ENCODE assay signal across 8 mouse cellular contexts in genomic region chr14:103098213-103098586, GRCm38 (mm10). TPM values are rescaled to one million over a fixed set of nuclear protein-coding genes. Genes with fewer than 3 reads are reported as not detected.
DNase-seq lines count a peak whose midpoint lies in the region; ATAC-seq and TF ChIP-seq lines count a peak whose summit lies in the region.

No protein-coding gene starts in this region.

- H3K27ac ChIP-seq in kidney, postnatal 0 days: peak overlapping the region; percentile 100
- H3K27ac ChIP-seq in brown adipose tissue, adult 24 weeks (replicated peaks; ENCODE audit: low read depth, low read length): peak overlapping the region; percentile 84
- 0 out of 2 replicates have a peak overlapping the region, but pooled peaks have one; percentile 99 for H3K27ac ChIP-seq in hindbrain, postnatal 0 days

- TF ChIP-seq CTCF in kidney, postnatal 0 days (IDR thresholded peaks at IDR 0.05; ENCODE audit: low read depth): no peak
- TF ChIP-seq CTCF in hindbrain, postnatal 0 days (IDR thresholded peaks at IDR 0.05; ENCODE audit: low read depth): no peak

- H3K9me3 ChIP-seq in kidney, postnatal 0 days (replicated peaks; ENCODE audit: low read length): no peaks in the 10 kb centered on the region
- H3K9me3 ChIP-seq in hindbrain, postnatal 0 days (ENCODE audit: low read length): no peaks in the 10 kb centered on the region

- no peaks in the 10 kb centered on the region for H3K27me3 ChIP-seq in kidney, postnatal 0 days (ENCODE audit: insufficient read depth, low read length)
- no peaks in the 10 kb centered on the region for H3K27me3 ChIP-seq in hindbrain, postnatal 0 days (ENCODE audit: insufficient read depth, low read length)
- no peaks in the 10 kb centered on the region for H3K27me3 ChIP-seq in myocyte (ENCODE audit: control insufficient read depth, insufficient read depth, insufficient read length)

- peaks cover 5% of the 10 kb centered on the region for H3K36me3 ChIP-seq in kidney, postnatal 0 days (ENCODE audit: insufficient read depth, low read length)
- 0 out of 2 replicates have a peak, but pooled peaks cover 6% of the 10 kb centered on the region for H3K36me3 ChIP-seq in hindbrain, postnatal 0 days (ENCODE audit: insufficient read depth, low read length)
- no peaks in the 10 kb centered on the region for H3K36me3 ChIP-seq in myocyte (ENCODE audit: control insufficient read depth, insufficient read depth)

- peak overlapping the region; percentile 94 for H3ac ChIP-seq in myocyte (ENCODE audit: control insufficient read depth, insufficient read length)

- H3K4me2 ChIP-seq in kidney, postnatal 0 days (ENCODE audit: low read length): peak overlapping the region; percentile 71
- H3K4me2 ChIP-seq in hindbrain, postnatal 0 days (ENCODE audit: low read depth, low read length): peak overlapping the region; percentile 74
- peak overlapping the region; percentile 76 for H3K4me2 ChIP-seq in myocyte (ENCODE audit: low read depth)

- TF ChIP-seq POLR2A in myocyte (IDR thresholded peaks at IDR 0.05; ENCODE audit: insufficient read length, low read depth): no peak

- H3K9ac ChIP-seq in kidney, postnatal 0 days (ENCODE audit: low read depth, low read length): peak overlapping the region; percentile 100
- peak overlapping the region; percentile 99 for H3K9ac ChIP-seq in hindbrain, postnatal 0 days (replicated peaks; ENCODE audit: low read length)

- WGBS in kidney, postnatal 0 days: under 1% methylated on average over 2 of the region's 2 CpGs
- under 1% methylated on average over 2 of the region's 2 CpGs for WGBS in hindbrain, postnatal 0 days

- ATAC-seq in kidney, postnatal 0 days (replicated peaks; ENCODE audit: low FRiP score, low read depth): no peak
- ATAC-seq in hindbrain, postnatal 0 days: no peak

- no peak for DNase-seq in kidney, postnatal 0 days (ENCODE audit: low spot score)
- no peak for DNase-seq in kidney, postnatal 25 days
- no peak for DNase-seq in hindbrain, postnatal 0 days (ENCODE audit: low spot score)
- no peak for DNase-seq in embryo, embryonic 11 days
- DNase-seq in gastrocnemius, postnatal 4 days (ENCODE audit: low spot score in 2 of 2): no peak
- no peak for DNase-seq in right cerebral cortex, postnatal 25 days

- peaks cover 3% of the 10 kb centered on the region; the same call in 1 of the 2 replicates for H3K4me1 ChIP-seq in kidney, postnatal 0 days (replicated peaks; ENCODE audit: insufficient read depth, low read length)
- H3K4me1 ChIP-seq in brown adipose tissue, adult 24 weeks (ENCODE audit: control insufficient read depth, insufficient read depth, insufficient read length, low read length): peaks cover 6% of the 10 kb centered on the region
- H3K4me1 ChIP-seq in hindbrain, postnatal 0 days (ENCODE audit: insufficient read depth, low read length): peaks cover 9% of the 10 kb centered on the region

- H3K4me3 ChIP-seq in kidney, postnatal 0 days (replicated peaks; ENCODE audit: low read depth, low read length): peak overlapping the region; percentile 96
- peak overlapping the region; percentile 100 for H3K4me3 ChIP-seq in brown adipose tissue, adult 24 weeks (ENCODE audit: insufficient read depth, low read depth, low read length)
- H3K4me3 ChIP-seq in hindbrain, postnatal 0 days (ENCODE audit: low read length): peak overlapping the region; percentile 83
- H3K4me3 ChIP-seq in myocyte: peak overlapping the region; percentile 42

- peaks cover 54% of the 10 kb centered on the region for H3K79me2 ChIP-seq in myocyte (ENCODE audit: control insufficient read depth, insufficient read depth)

TF ChIP-seq in myocyte, 11 proteins besides CTCF, POLR2A, EP300 and RAD21:
- TF ChIP-seq E2F4 (IDR thresholded peaks at IDR 0.05; ENCODE audit: insufficient read depth) (no peak), MAX (IDR thresholded peaks at IDR 0.05; ENCODE audit: low read depth) (no peak), TCF3 (IDR thresholded peaks at IDR 0.05; ENCODE audit: insufficient read length, low read depth) (no peak), CEBPB (IDR thresholded peaks at IDR 0.05; ENCODE audit: insufficient read depth, poor library complexity, severe bottlenecking) (no peak), SRF (IDR thresholded peaks at IDR 0.05; ENCODE audit: control insufficient read depth, insufficient read length, low read depth) (no peak), TCF12 (IDR thresholded peaks at IDR 0.05; ENCODE audit: insufficient read depth, poor library complexity, severe bottlenecking) (no peak), POLR2AphosphoS2 (IDR thresholded peaks at IDR 0.05; ENCODE audit: insufficient read length, low read depth) (no peak), MYOD1 (IDR thresholded peaks at IDR 0.05; ENCODE audit: control insufficient read depth in 1 of 3, insufficient read length in 2 of 3, low read depth in 2 of 3) (no peak), REST (IDR thresholded peaks at IDR 0.05; ENCODE audit: insufficient read depth, insufficient read length) (no peak), MYOG (IDR thresholded peaks at IDR 0.05; ENCODE audit: control insufficient read depth in 1 of 3, insufficient read depth in 1 of 3, insufficient read length in 2 of 3, low read depth in 2 of 3) (no peak), USF1 (IDR thresholded peaks at IDR 0.05; ENCODE audit: low read depth) (no peak)
TF ChIP-seq in myocyte: peak in this region for 0.

RNA-seq across cellular contexts. Expression of gene Fbxl3, which starts 1.2 kb away (rescaled TPM):
- 27.6 and 28.5 TPM in 2 replicates for polyA plus RNA-seq in kidney, postnatal 0 days (2015; fragmentation: Nextera tagmentation; extraction: Ambion mirVana)
- polyA plus RNA-seq in brown adipose tissue, adult 24 weeks (2012; ENCODE audit: insufficient read depth, insufficient read length, missing spikeins): 28.3 and 43.4 TPM in 2 replicates
- 53.7 and 61.6 TPM in 2 replicates for total RNA-seq in hindbrain, postnatal 0 days (2014; rRNA removed)
- polyA plus RNA-seq in hindbrain, postnatal 0 days (2015; fragmentation: Nextera tagmentation; extraction: Ambion mirVana): 26.7 and 27.4 TPM in 2 replicates
- polyA plus RNA-seq in myocyte (2012; fragmentation: generic; extraction: Trizol): 10.4 TPM
- 10 to 100 TPM; 52.2 to 63.6 TPM for total RNA-seq in gastrocnemius, postnatal 4 days (2021)

RNA-seq across cellular contexts. Expression of gene Cln5, which starts 28.2 kb away (rescaled TPM):
- polyA plus RNA-seq in kidney, postnatal 0 days (2015; fragmentation: Nextera tagmentation; extraction: Ambion mirVana): 32.7 and 36.2 TPM in 2 replicates
- polyA plus RNA-seq in brown adipose tissue, adult 24 weeks (2012; ENCODE audit: insufficient read depth, insufficient read length, missing spikeins): 20.9 and 27.2 TPM in 2 replicates
- 11.8 and 14.9 TPM in 2 replicates for total RNA-seq in hindbrain, postnatal 0 days (2014; rRNA removed)
- polyA plus RNA-seq in hindbrain, postnatal 0 days (2015; fragmentation: Nextera tagmentation; extraction: Ambion mirVana): 14.0 and 14.5 TPM in 2 replicates
- polyA plus RNA-seq in myocyte (2012; fragmentation: generic; extraction: Trizol): 20.6 TPM
- total RNA-seq in gastrocnemius, postnatal 4 days (2021): 10 to 100 TPM; 14.4 to 15.2 TPM

RNA-seq across cellular contexts. Expression of gene Acod1, which starts 51.4 kb away (rescaled TPM):
- not detected in 2 replicates for polyA plus RNA-seq in kidney, postnatal 0 days (2015; fragmentation: Nextera tagmentation; extraction: Ambion mirVana)
- polyA plus RNA-seq in brown adipose tissue, adult 24 weeks (2012; ENCODE audit: insufficient read depth, insufficient read length, missing spikeins): not detected in 2 replicates
- total RNA-seq in hindbrain, postnatal 0 days (2014; rRNA removed): not detected in 2 replicates
- polyA plus RNA-seq in hindbrain, postnatal 0 days (2015; fragmentation: Nextera tagmentation; extraction: Ambion mirVana): not detected in 2 replicates
- polyA plus RNA-seq in myocyte (2012; fragmentation: generic; extraction: Trizol): not detected
- not detected for total RNA-seq in gastrocnemius, postnatal 4 days (2021)

Comparison
In these comparisons a context has a peak if more than half of its experiments do, and no peak if none do; other contexts are left out.
1. H3K4me3 ChIP-seq: peak in every context shown above with its lines; median percentile 100 in brown adipose tissue, adult 24 weeks; 96 in kidney, postnatal 0 days; 83 in hindbrain, postnatal 0 days; 42 in myocyte.